Mouse (Mus musculus): ENCODE measurements around the gene 2310009B15Rik.

2310009B15Rik gene

GRCm38 (mm10) chr1:138842315-138842714, 14.3 kb downstream of the 2310009B15Rik start:
- DNase-seq (ENCODE audit: low read depth, low spot score): peak; percentile 80

- no peak for DNase-seq (ENCODE audit: low read depth, low spot score)
Observed at GRCm38 (mm10) chr1:138841306-138842095, 15.2 kb downstream of the 2310009B15Rik start.

GRCm38 (mm10) chr1:138840440-138841305, 16.0 kb downstream of the 2310009B15Rik start:
- DNase-seq (ENCODE audit: low read depth, low spot score): no peak

DNA sequence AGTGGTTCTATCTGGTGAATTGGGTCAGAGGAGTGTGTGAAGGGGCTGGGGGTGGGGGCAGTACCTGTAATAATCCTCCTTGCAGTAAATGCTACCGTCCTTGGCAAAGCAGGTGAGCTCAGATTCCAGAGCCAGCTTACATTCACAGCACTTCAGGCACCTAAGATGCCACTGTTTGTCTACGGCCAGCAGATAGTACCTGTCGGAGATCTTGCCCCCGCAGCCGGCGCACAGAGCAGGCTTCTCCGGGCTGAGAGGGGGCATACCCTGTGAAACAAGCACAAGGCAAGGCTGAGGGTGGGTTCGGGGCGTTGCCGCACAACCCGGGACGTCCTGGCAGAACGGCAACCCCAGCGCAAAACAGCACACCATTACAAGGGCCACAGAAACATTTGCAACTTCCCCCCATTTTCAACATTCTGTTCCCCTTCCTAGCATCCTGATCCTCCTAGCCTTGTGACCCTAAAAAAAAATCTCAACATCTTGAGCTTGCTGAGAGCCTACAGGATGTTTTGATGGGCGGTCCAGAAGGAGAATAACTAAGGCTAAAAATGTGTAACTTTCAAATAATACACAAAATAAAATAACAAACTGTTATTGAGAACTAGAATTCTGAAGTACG, 16.7 kb downstream of the 2310009B15Rik start:
- no peak for DNase-seq (ENCODE audit: low read depth, low spot score)

GRCm38 (mm10) chr1:138839291-138839690, 17.4 kb downstream of the 2310009B15Rik start:
- DNase-seq (ENCODE audit: low read depth, low spot score): no peak

GRCm38 (mm10) chr1:138837786-138838743, 18.6 kb downstream of the 2310009B15Rik start:
- DNase-seq (ENCODE audit: low read depth, low spot score): peak; percentile 81

DNA sequence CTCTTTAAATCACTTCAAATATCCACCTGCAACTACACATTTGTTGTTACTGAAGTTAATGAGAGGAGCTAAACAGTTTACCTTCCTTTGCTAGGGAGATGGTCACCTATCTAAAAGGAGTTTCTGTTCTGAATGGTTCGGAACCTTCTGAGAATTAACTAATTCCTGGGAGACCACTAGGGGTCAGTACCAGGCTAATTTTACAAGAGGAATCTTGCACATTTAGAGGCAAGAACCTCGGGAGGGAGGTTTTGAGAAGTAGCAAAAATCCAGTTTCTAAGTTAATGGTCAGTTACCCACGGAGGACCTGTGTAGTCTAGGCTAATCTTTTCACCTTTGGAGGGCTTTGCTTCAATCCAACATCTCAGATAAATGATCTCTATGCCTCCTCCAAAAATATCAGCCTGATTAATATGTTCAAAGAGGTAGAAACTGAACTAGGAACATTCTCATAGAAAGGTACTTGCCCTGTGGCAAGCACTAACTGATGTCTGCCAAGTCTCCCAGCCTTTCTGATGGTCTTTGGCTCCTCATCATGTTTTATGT, 21.2 kb downstream of the 2310009B15Rik start:
- no peak for DNase-seq (ENCODE audit: low read depth, low spot score)

DNA sequence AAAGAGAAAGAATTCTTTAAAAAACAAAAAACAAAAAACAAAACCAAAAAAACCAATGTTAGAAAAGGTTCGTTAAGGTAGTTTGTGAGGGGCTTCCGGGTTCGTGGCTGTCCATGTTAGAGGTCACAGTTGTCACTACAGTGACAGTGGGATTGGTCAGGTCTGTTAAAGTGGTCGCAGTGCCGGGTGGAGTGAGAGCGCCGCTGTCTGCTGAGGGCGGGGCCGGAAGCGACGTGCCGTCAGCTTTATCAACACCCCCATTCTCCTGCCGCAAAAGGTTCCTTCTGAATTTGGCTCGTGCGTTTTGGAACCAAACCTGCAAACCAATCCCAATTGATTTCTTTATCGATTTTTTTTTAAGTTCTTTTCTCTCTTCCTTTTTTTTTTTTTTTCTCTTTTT, 25.3 kb downstream of the 2310009B15Rik start:
- no peak for DNase-seq (ENCODE audit: low read depth, low spot score)

- no peak for DNase-seq (ENCODE audit: low read depth, low spot score)
Observed at GRCm38 (mm10) chr1:138826841-138827240, 29.8 kb downstream of the 2310009B15Rik start.

DNA sequence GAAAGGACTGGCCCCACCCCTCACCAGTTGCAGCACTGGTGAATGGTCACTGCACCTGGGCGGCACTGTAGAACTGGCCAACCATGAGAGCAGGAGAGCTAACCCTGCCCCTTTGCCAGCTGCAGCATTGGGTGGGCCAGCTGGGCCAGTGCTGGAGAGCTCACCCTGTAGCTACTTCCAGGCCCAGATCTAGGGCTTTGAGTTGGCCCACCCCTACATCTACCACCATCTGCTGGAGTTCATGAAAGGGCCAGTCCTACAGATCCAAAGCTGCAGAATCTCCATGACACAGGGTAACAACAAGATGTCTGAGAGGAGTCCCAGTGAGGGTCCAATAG, 33.7 kb downstream of the 2310009B15Rik start:
- no peak for DNase-seq (ENCODE audit: low read depth, low spot score)

GRCm38 (mm10) chr1:138822255-138822984, 34.2 kb downstream of the 2310009B15Rik start:
- DNase-seq (ENCODE audit: low read depth, low spot score): no peak
